Mouse (Mus musculus) gonadal fat pad, adult 2 months (tissue): ENCODE results near the gene Ska3. TPM values are rescaled to one million over a fixed set of nuclear protein-coding genes. Genes with fewer than 3 reads are reported as not detected.

Experiments used
- DNase-seq: peaks from one replicate; pipeline ENCODE4 v3.0.0-alpha.2; 2012; ENCODE audit warnings: low read depth
- polyA plus RNA-seq: library from polyadenylated mRNA; depleted of rRNA; stranded (reverse); fragments of >200 nt; gene quantifications from 2 replicates; pipeline ENCODE4 v1.2.3, GENCODE M21; 2012; rRNA removed

The Ska3 gene
- polyA plus RNA-seq, 1 experiment: 0.80 TPM

DNA sequence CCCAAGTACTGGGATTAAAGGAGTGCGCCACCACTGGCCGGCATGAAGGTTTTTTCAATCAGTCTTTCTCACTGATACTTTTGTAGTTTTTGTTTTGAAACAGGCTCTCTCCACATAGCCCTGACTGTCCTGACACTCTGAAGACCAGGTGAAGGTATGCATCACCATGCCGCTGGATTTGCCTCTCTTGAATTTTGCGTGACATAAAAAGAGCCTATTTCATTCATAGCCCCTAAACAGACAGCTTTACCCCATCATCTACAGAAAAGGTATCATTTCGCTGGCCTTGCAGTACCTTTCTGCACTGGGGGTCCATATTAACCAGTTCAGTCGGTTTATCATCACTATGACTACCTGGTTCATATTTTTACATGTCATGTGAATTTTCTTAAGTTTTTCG, 28.4 kb downstream of the Ska3 start:
- DNase-seq: no peak

GRCm38 (mm10) chr14:57791171-57791570, 34.8 kb downstream of the Ska3 start:
- no peak for DNase-seq

DNA sequence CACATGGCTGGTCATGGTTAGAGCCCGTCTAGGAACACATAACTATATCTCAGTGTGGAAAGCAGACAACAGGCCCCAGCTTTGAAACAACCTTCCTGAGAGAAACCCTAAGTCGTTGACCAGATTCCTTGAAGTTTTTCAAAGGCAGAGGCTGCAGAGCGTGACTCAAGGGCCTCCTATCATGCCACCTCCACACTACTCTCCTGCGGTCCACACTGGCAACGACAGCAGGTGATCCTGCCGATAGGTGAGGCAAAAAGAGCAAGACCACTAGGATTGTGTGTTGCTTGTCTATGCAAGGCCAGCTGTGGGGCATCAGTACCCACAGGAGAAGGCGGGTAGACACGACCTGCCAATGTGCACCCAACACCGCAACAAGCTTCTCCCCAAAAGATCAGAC, 36.2 kb downstream of the Ska3 start:
- no peak for DNase-seq

DNA sequence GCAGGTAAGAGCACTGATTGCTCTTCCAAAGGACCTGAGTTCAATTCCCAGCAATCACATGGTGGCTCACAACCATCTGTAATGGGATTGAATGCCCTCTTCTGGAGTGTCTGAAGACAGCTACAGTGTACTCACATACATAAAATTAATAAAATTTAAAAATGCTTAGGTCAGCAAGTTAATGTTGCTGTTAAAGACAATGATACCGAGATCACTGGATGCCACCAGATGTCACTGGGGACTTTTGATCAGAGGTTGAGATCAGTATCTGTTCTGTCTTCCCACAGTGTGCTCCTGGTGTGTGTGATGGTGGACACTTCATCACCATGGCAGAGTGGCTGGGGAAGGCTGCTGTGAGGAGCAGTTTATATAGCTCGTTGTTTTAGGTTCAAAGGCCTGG, 36.7 kb downstream of the Ska3 start:
- DNase-seq: no peak

GRCm38 (mm10) chr14:57787406-57787805, 38.6 kb downstream of the Ska3 start:
- no peak for DNase-seq

- no peak for DNase-seq
Measured at GRCm38 (mm10) chr14:57772157-57772815, 53.7 kb downstream of the Ska3 start.

GRCm38 (mm10) chr14:57769102-57769501, 56.9 kb downstream of the Ska3 start:
- DNase-seq: no peak

GRCm38 (mm10) chr14:57760447-57761412, 65.3 kb downstream of the Ska3 start:
- DNase-seq: no peak

DNA sequence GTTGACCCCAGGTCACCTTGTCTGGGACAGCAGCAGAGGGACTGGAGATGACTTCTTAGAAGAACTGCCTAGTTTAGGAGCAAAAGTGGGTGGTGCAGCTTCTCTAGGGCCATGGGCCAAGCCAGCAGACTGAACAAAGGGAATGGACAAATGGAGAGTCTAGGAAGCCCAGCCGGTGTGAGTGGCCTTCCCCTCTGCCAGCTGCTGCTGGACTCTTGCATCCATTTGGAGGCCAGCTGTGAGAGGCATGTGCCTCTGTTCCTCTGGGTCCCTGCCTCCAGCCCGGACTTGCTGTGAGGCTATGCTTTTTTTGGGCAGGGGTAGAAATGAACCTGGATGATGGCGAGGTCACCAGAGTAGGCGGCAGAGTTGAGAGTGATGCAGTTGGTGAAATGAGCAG, 67.7 kb downstream of the Ska3 start, which contains the start of gene Lats2:
TSS of gene Lats2 (minus strand) at position 152 of the 400 bp plus-strand sequence.
- no peak for DNase-seq

Other genes starting within 250 kb of the Ska3 start
- 3.9 and 4.0 TPM in 2 replicates for gene Xpo4, start 160.8 kb downstream of the Ska3 start, polyA plus RNA-seq
- gene Gm49361, start 80.1 kb downstream of the Ska3 start, polyA plus RNA-seq: not detected in 2 replicates
- gene Lats2, start 67.8 kb downstream of the Ska3 start, polyA plus RNA-seq: 22.0 and 26.1 TPM in 2 replicates
- gene Sap18, start 28.0 kb downstream of the Ska3 start, polyA plus RNA-seq: 4.8 and 6.8 TPM in 2 replicates
- gene Mrpl57, start within 50 bp of the Ska3 start, polyA plus RNA-seq: 61.2 and 89.7 TPM in 2 replicates
- 10.9 and 14.7 TPM in 2 replicates for gene Zdhhc20, start 64.1 kb upstream of the Ska3 start, polyA plus RNA-seq
- 13.8 and 20.9 TPM in 2 replicates for gene Micu2, start 173.1 kb upstream of the Ska3 start, polyA plus RNA-seq
- 1.1 TPM in 2 replicates for gene Fgf9, start 244.4 kb upstream of the Ska3 start, polyA plus RNA-seq